Mouse (Mus musculus) thymus, adult 2 months (tissue): ENCODE measurements around the gene Ociad1. TPM values are rescaled to one million over a fixed set of nuclear protein-coding genes. Genes with fewer than 3 reads are reported as not detected.

ENCODE experiments used
- DNase-seq: peaks from one replicate; pipeline ENCODE4 v3.0.0; 2021
- H3K27ac ChIP-seq: fragments of 200-500 bp; 2 replicates; pipeline ENCODE4 v1.5.1; 2012; ENCODE audit warnings: low read length, control low read depth; ENCODE audit not compliant: control insufficient read depth, insufficient read depth
- H3K27me3 ChIP-seq: fragments of 200-500 bp; 2 replicates; pipeline ENCODE4 v1.6.1; 2012; ENCODE audit warnings: mild to moderate bottlenecking, low read length, moderate library complexity, mixed read lengths; ENCODE audit not compliant: control insufficient read depth, insufficient read depth
- H3K36me3 ChIP-seq: fragments of 200-500 bp; 2 replicates; pipeline ENCODE4 v1.6.1; 2012; ENCODE audit warnings: mild to moderate bottlenecking, low read length, moderate library complexity; ENCODE audit not compliant: control insufficient read depth, insufficient read depth
- H3K4me1 ChIP-seq: fragments of 200-500 bp; replicated peaks from 2 replicates; pipeline ENCODE4 v1.6.1; 2012; ENCODE audit warnings: low read length; ENCODE audit not compliant: control insufficient read depth, insufficient read depth
- H3K4me3 ChIP-seq: fragments of 200-500 bp; 2 replicates; pipeline ENCODE4 v1.5.1; 2012; ENCODE audit warnings: mild to moderate bottlenecking, low read length, control low read depth, moderate library complexity; ENCODE audit not compliant: control insufficient read depth, insufficient read depth
- CTCF ChIP-seq: fragments of 200-500 bp; IDR thresholded peaks from 2 replicates; pipeline ENCODE4 v1.5.1; 2012; ENCODE audit warnings: mild to moderate bottlenecking, control low read depth, low read length, moderate library complexity, borderline replicate concordance; ENCODE audit not compliant: control insufficient read depth, poor library complexity, insufficient read depth; ENCODE audit errors: extremely low read depth
- POLR2A ChIP-seq: fragments of 200-500 bp; IDR thresholded peaks from 2 replicates; pipeline ENCODE4 v1.6.1; 2012; ENCODE audit warnings: mild to moderate bottlenecking, low read length, control low read depth, moderate library complexity; ENCODE audit not compliant: control insufficient read depth, poor library complexity, insufficient read depth; ENCODE audit errors: extremely low read depth
- WGBS: fragments of 180-500 bp; shearing (Covaris S2); methylation state at CpG from one replicate; pipeline ENCODE4 v1.1.7; 2018; 5-methylcytosine and 5-hydroxymethylcytosine counted together
- polyA plus RNA-seq: library from polyadenylated mRNA; depleted of rRNA; stranded (reverse); fragments of >200 nt; gene quantifications from 2 replicates; pipeline ENCODE4 v1.2.3, GENCODE M21; 2012

Gene Ociad1
- polyA plus RNA-seq, 1 experiment = 73.3 TPM

DNA sequence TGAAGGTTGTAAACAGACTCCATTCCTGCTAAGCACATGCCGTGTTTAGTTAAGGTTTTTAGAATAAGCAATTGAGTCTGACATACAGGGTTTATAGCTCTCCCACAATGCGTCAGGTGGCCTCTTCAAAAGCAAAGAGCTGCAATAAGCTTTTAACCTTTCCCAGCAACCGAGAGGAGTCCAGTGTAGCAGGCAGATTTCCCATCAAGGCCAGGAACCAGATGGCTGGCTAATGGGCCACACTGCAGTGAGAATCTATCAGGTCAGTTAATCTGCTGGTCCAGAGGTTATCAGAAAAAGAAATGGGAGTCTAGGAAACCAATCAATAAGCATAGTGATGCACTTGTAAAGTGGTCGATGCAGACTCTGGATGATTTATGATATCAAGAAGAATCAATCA is 38.4 kb downstream of the Ociad1 start:
- TF ChIP-seq POLR2A = no peak
- TF ChIP-seq CTCF = no peak
- no peaks in the 10 kb centered on the region for H3K4me1 ChIP-seq
- no peaks in the 10 kb centered on the region for H3K27me3 ChIP-seq
- no peak overlapping the region for H3K27ac ChIP-seq
- no peaks in the 10 kb centered on the region for H3K36me3 ChIP-seq
- WGBS = 92% methylated on average over 4 of the region's 4 CpGs
- no peak for DNase-seq
- H3K4me3 ChIP-seq = no peak overlapping the region

DNA sequence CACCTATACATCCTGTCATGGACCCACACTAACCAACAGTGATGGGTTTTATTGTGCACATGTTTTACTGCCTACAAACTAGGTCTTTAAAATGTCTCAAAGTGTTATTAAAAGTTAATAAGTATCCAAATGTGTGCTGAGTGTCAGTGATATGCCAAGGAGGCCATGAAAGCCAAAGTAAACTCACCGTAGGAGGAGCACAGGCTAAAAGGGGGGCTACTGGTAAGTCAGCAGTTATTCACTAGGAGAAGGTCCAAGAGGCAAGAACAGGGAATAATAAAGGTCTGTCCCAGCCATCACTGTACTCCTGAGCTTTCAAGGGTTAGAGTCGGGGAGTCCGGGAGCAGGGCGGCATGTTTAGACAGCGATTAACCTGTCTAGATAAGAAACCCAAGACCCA is 43.9 kb downstream of the Ociad1 start:
- no peak for DNase-seq
- TF ChIP-seq POLR2A (no peak), CTCF (no peak)
- H3K4me1 ChIP-seq = peaks cover 7% of the 10 kb centered on the region
- WGBS = 87% methylated on average over 5 of the region's 5 CpGs
- H3K27me3 ChIP-seq = no peaks in the 10 kb centered on the region
- H3K36me3 ChIP-seq = no peaks in the 10 kb centered on the region
- no peak overlapping the region for H3K27ac ChIP-seq
- H3K4me3 ChIP-seq = no peak overlapping the region

DNA sequence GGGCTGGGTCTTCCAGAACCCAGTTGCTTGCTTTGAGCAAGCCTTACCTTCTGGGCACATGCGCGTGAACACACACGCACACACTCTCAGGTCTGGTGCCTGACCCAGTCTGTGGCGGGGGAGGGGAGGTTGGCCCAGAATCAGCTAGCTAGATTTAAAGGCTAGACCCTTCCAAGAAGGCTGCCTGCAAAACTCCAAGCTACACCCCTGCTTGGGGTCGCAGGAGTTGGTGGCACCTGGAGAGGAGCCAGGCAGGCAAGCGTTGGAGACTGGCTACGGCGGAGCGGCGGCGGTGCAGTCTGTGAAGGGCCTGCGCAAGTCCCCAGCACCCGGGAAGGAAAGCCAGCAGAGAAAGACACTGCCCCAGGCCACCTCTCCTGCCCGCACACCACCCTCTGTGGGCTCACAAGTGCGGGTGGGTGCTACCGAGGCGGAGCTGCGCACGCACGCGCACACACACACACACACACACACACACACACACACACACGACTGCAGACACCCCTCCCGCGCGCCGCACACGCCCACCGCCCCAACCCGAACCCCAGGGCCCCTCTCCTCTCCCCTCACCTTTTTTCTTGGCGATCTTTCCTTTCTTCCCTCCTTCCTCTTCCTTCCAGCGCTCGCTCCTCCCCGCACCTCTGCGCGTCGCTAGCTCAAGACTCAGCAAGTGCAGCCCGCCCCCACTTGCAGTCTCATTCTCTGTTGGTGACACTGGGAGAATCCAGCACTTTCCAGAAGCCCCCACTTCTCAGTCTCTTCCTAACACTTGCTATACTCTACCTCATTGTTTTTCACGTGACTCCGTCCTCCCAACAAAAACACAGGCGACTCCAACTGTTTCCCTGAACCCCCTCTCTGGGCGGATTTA is 45.6 kb downstream of the Ociad1 start:
- no peak for TF ChIP-seq CTCF
- no peak for TF ChIP-seq POLR2A
- no peaks in the 10 kb centered on the region for H3K27me3 ChIP-seq
- no peaks in the 10 kb centered on the region for H3K36me3 ChIP-seq
- peaks cover 7% of the 10 kb centered on the region for H3K4me1 ChIP-seq
- DNase-seq = peak; percentile 11
- H3K4me3 ChIP-seq = peak overlapping the region; percentile 63
- H3K27ac ChIP-seq = no peak overlapping the region
- 5% methylated on average over 40 of the region's 41 CpGs for WGBS

DNA sequence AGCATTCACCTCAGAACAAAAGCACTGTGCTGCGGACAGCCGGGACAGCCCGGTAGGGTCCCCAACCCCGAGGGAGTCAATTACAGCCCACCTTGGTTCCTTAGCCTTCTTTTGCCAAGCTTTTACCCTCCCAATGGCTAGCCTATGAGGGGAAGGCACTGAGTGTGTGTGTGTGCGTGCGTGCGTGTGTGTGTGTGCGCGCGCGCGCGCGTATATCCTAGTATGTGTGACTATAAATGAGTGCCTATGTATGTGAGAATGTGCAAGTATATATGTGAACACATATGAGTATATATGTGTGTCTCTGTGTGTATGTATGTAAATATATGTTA is 46.2 kb downstream of the Ociad1 start:
- peaks cover 7% of the 10 kb centered on the region for H3K4me1 ChIP-seq
- 62% methylated on average over 14 of the region's 14 CpGs for WGBS
- DNase-seq = no peak
- TF ChIP-seq CTCF (no peak), POLR2A (no peak)
- H3K27me3 ChIP-seq = no peaks in the 10 kb centered on the region
- no peaks in the 10 kb centered on the region for H3K36me3 ChIP-seq
- H3K27ac ChIP-seq = no peak overlapping the region
- H3K4me3 ChIP-seq = peak overlapping the region; percentile 63

DNA sequence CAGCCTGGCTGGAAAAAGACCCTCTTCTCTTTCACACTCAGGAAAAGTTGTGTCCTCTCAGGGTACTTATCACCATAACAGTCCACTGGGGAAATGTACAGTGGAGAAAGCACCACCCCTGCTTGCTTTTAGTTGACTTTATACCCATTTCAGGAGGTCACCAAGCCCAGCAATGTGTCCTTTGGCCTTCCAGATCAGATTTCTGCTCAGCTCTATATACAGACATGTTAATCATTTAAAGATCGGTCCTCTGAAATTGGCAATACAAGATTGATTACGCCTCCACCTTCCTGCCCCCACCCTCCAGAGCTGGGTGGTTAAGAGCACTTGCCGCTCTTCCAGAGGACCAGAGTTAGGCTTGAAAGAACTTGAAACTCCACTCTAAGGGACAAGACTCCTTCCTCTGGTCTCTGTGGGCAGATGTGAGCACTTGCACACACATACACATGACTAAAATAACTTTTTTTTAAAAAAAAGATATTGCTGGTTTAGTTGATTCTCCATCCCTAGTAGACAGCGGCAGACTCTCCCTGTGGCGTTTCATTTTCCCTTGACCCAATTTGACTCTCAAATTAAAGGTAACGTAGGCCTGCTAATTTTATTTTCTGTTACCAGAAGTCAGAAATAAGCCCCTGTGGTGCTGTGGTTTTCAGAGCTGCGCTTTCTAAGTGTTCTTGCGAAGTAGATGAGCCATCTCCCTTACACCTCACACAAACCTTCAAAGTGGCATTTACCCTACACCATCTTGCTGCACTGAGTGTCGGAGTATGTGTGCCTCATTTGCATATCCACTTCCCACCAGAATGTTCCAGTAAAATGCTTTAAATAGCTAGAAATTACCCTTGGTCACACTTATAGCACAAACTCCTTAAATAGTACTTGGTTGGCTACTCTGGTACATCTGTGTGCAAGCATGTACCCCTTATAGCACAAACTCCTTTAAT is 47.5 kb downstream of the Ociad1 start:
- H3K27me3 ChIP-seq = no peaks in the 10 kb centered on the region
- H3K36me3 ChIP-seq = no peaks in the 10 kb centered on the region
- no peak for TF ChIP-seq CTCF
- TF ChIP-seq POLR2A = no peak
- WGBS = 86% methylated on average over 9 of the region's 9 CpGs
- no peak overlapping the region for H3K27ac ChIP-seq
- H3K4me3 ChIP-seq = no peak overlapping the region
- no peak for DNase-seq
- H3K4me1 ChIP-seq = peaks cover 7% of the 10 kb centered on the region

DNA sequence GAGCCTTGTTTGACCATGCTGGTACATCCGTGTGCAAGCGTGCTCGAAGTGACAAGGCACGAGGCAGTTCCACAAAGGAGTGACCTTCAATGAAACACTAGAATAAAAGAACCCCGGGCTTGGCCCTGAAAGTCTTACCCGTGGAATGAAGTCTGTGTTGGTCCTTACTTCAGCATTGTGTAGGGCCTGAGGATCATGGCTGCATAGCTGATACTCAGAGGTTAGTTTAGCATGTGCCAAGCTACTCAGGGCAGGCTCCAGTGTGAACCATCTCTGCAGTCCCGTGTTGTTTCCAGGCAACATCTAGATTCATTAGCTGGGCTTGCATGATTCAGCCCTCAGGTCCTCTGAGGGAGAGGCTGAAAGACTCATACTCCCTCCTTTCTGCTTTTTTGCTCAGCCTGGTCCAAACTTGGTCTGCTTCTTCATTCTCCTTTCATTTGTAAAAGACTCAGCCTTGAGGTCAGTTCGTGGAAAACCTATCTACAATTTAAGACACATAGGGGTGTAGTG is 48.2 kb downstream of the Ociad1 start, which contains the start of gene Ociad2:
TSS of gene Ociad2 (minus strand) at position 306 of the 513 bp plus-strand sequence.
- H3K27ac ChIP-seq = no peak within 1 kb of the TSS
- H3K4me3 ChIP-seq = no peak within 1 kb of the TSS
- DNase-seq = no peak
- no peaks in the 10 kb centered on the region for H3K36me3 ChIP-seq
- WGBS = 89% methylated on average over 8 of the region's 8 CpGs
- TF ChIP-seq CTCF (no peak), POLR2A (no peak)
- H3K27me3 ChIP-seq = no peaks in the 10 kb centered on the region
- H3K4me1 ChIP-seq = peaks cover 7% of the 10 kb centered on the region
